Mouse (Mus musculus) T-helper 1 cell (primary cell): ENCODE data around the gene Krtap14.

Experiments used
- in situ Hi-C: fragments of 300-600 bp; cut with MboI, MseI; formaldehyde crosslinking; loops from one replicate; pipeline ENCODE4 v1.15.1; 2025; ENCODE audit warnings: high pct_unique_total_duplicates

The Krtap14 gene

DNA sequence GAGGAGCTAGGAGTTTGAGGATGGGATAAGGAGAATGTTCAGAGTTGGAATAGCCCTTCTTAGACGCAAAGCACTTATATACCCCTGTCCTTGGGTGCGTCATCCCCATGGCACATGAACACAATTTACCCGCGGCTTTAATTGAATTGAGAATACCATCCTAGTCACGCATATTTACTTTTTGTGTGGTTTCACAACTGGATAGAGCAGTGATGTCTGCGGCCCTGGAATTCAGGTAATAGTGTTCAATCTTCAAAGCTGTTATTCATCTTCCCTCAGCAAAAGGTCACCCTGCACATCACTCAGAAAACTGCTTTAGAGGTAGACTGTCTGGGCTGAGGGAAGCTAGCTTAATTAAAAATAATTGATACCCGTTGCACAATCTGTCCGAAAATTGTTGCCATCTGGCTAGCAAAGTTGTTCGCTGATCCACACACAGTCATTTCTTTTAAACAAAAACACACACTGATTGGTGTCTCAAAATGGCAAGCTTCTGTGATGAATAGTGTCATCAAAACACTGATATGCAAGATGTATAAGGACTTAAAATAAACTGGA is at the start of gene Krtap14:
Gene Krtap14, minus strand, starts transcription at position 51 of the 558 bp plus-strand sequence.
- in situ Hi-C loops, result no loop called here

DNA sequence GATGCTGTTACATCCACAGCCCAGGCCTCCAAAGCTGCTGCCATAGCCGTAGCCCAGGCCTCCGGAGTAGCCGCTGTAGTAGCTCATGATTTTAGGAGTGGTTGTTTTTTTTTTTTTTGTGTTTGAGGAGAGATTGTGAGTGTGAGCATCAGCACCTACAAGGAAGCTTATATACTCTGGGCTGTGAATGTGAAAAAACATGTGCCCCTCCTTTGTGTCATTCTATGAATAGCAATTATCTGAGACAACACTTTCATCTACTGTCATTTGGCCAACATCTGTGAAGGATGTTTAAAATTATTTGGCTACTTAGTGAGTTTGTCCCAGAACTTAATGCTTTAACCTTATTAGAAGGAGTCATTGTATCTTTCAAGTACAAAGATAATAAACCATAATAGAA is 48.2 kb upstream of the Krtap14 start, which contains the start of gene Krtap19-2:
Gene Krtap19-2, minus strand, starts transcription at position 101 of the 400 bp plus-strand sequence.
- in situ Hi-C loops, result no loop called here

DNA sequence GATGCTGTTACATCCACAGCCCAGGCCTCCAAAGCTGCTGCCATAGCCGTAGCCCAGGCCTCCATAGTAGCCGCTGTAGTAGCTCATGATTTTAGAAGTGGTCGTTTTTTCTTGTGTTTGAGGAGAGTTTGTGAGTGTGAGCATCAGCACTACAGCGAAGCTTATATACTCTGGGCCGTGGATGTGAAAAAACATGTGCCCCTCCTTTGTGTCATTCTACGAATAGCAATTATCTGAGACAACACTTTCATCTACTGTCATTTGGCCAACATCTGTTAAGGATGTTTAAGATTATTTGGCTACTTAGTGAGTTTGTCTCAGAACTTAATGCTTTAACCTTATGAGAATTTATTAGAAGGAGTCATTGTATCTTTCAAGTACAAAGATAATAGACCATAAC is 43.4 kb upstream of the Krtap14 start, which contains the start of gene Krtap19-1:
Gene Krtap19-1, minus strand, starts transcription at position 101 of the 400 bp plus-strand sequence.
- in situ Hi-C loops, result no loop called here

DNA sequence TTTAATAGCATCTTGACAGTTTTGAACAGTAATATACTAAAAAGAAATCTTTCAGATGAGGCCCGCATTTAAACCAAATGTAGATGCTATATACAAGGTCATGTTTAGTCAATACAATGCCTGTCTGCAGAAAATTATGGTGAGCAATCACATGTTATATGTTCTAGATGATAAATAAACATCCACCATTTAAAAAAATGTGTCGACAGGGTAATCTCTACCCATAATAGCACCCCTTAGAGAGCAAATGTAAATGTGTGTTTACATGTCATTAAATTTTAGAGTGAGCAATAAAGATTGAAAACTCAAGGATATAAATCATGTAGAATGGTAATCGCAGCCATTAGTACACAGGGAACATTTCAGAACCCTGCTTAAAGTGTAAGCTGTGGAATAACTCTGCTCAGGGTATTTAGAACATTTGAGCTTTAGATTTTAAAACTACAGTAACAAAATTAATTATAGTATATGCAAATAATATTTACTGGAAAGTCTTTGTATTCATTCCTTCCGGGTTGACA is 39.0 kb upstream of the Krtap14 start:
- in situ Hi-C loops, result no loop called here

DNA sequence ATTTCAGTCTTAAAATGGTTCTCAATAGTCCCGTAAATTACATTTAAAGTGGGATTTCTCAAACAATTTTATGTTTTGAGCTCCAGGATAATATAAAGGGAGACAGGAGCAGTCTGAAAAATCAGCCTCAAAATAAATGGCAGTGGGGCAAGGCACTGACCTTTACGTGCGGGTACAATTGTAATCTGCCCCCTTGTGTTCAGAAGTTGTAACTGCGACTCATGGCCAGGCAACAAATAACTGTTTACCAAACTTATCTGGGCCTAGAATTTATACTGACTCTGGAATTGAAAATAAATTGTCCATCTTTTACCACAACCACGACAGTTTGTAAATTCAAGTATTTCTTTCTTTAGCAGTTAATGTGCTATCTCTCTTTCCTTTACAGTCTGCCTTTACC is 25.5 kb upstream of the Krtap14 start:
- in situ Hi-C loops, result no loop called here

DNA sequence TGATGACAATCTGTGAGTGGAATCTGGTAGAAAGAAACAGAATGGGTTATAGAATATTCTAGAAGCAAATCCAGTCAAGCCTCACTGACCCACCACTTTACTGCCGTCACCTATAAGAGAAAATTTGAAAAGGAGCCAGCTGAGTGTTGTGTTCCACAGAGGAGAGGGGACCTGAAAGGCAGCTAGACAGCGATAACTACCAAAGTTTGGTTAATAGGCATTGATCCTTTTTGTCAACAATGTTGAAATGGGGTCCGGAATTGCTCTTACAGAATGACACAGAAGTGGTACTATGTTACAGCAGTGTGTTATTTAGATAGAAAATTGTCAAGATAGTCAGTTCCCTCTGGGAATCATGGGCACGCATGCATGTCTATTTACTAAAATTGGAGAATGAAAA is 22.6 kb upstream of the Krtap14 start:
- in situ Hi-C loops, result loop anchor here (10.0 kb wide), 1 partner anchor 1314 kb away; no protein-coding TSS in a partner anchor

DNA sequence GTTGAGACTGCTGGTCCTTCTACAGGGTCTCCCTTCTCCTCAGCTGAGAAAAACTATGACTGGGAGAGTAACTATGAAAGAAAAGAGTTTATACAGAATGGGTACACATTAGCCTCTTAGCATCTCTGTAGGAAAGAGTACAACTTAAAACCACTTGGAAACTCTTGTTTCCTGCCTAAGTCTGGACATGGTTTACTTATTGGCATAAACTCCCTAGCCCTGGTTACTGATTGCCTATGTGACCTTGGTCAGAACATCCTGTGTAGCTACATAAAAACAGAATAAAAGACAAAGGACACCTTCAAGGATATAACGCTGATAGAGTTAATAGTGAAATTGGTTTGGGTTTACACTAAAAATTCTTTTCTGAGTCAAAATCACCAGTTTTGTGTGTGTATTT is 21.4 kb upstream of the Krtap14 start:
- in situ Hi-C loops, result loop anchor here (10.0 kb wide), 1 partner anchor 1313 kb away; no protein-coding TSS in a partner anchor

DNA sequence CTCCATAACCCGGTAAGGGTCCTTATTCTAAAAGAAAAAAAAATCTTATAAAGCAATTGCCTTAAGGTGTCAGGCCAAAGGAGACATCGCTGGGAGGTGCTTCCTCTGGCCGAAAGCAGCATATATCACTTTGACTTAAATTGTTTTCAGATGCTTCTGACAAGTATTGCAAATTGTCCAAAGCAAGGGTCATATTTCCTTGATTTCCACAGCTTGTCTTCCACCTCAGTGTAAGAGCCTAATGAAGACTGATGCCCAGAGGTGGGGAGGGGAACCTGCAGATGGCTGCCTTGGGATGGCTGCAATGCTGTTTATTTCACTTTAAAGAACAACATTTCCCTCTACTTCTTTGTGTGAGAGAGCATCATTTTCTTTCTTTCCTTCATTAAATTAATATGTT is 1.0 kb upstream of the Krtap14 start:
- in situ Hi-C loops, result no loop called here

GRCm38 (mm10) chr16:88823736-88824135 is 2.2 kb downstream of the Krtap14 start:
- in situ Hi-C loops, result no loop called here

DNA sequence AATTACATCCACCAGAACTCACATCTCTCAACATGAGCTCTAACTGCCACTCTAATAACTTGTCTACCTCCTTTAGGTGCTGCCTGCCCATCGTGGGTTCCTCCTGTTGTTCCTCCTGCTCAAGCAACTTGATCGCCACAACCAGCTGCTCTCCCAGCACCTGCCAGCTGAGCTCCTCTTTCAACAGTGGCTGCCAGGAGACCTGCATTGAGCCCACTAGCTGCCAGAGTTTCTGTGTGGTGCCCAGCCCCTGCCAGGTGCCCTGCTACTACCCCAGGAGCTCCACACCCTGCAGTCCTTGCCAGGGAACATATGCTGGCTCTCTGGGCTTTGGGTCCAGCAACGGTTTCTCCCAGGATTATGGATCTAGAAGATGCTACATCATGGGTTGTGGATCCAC is 5.9 kb downstream of the Krtap14 start, which contains the start of gene Krtap15:
Gene Krtap15, plus strand, starts transcription at position 150 of the 400 bp plus-strand sequence.
- in situ Hi-C loops, result no loop called here

DNA sequence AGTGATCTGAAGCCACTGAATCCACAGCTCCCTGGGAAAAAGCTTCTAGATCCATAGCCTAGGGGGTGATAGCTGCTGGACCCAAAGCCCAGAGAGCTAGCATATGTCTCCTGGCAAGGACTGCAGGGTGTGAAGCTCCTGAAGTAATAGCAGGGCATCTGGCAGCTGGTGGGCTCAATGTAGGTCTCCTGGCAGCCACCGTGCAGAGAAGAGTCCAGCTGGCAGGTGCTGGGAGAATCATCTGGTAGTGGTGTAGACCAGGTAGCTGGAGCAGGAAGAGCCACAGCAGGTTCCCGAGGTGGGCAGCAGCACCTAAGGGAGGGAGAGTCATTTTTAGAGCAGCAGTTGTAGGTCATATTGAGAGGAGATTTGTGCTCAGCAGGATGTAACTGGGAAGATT is 14.1 kb downstream of the Krtap14 start, which contains the start of gene Gm20741:
Gene Gm20741, minus strand, starts transcription at position 394 of the 400 bp plus-strand sequence.
- in situ Hi-C loops, result no loop called here

- in situ Hi-C loops, result no loop called here
Observed at GRCm38 (mm10) chr16:88786786-88787185, 39.2 kb downstream of the Krtap14 start.

GRCm38 (mm10) chr16:88777596-88777995 is 48.3 kb downstream of the Krtap14 start, which contains the start of gene Gm5965:
Gene Gm5965 (plus strand): TSS chr16:88777896.
- in situ Hi-C loops, result no loop called here

- in situ Hi-C loops, result no loop called here
Observed at GRCm38 (mm10) chr16:88774106-88774505, 51.8 kb downstream of the Krtap14 start, which contains the start of gene 2310057N15Rik. Gene 2310057N15Rik (minus strand): TSS chr16:88774206.
